Mouse (Mus musculus) megakaryocyte, embryonic 14.5 days (primary cell): Measurements from ENCODE around the gene Mrps22.

Experiments
- FLI1 ChIP-seq: IDR thresholded peaks from 2 replicates; pipeline ENCODE4 v1.6.1; 2012; ENCODE audit warnings: low read length, inconsistent platforms, mixed read lengths
- GATA1 ChIP-seq: IDR thresholded peaks from 3 replicates; pipeline ENCODE4 v1.6.1; 2012; ENCODE audit warnings: mixed read lengths, low read length, inconsistent platforms, borderline replicate concordance

GRCm38 (mm10) chr9:98647418-98647817 lies 46.0 kb upstream of the Mrps22 start:
- TF ChIP-seq GATA1 (no peak), FLI1 (no peak)
